Mouse (Mus musculus) limb, embryonic 14.5 days (tissue): ENCODE results near the gene Adpgk. TPM values are rescaled to one million over a fixed set of nuclear protein-coding genes. Genes with fewer than 3 reads are reported as not detected.

Source experiments
- ATAC-seq: fragments of 200-750 bp; cut with Nextera tagmentation; 2 replicates; pipeline ENCODE4 v1.8.0; 2017; ENCODE audit warnings: low read depth, moderate number of reproducible peaks, moderate TSS enrichment; ENCODE audit not compliant: low FRiP score
- DNase-seq: peaks from one replicate; pipeline ENCODE4 v3.0.0-alpha.2; 2015; ENCODE audit warnings: low spot score
- H3K27ac ChIP-seq: fragments of 300-500 bp; sonication (generic); replicated peaks from 2 replicates; pipeline ENCODE4 v1.5.1; 2014; ENCODE audit warnings: low read depth, mild to moderate bottlenecking, low read length, moderate library complexity, mixed read lengths
- H3K27me3 ChIP-seq: fragments of 300-500 bp; sonication (generic); 2 replicates; pipeline ENCODE4 v1.6.1; 2014; ENCODE audit warnings: low read length, mixed read lengths; ENCODE audit not compliant: control insufficient read depth, insufficient read depth
- H3K36me3 ChIP-seq: fragments of 300-500 bp; sonication (generic); 2 replicates; pipeline ENCODE4 v1.6.1; 2014; ENCODE audit warnings: mild to moderate bottlenecking, low read length, moderate library complexity, mixed read lengths; ENCODE audit not compliant: control insufficient read depth, insufficient read depth
- H3K4me1 ChIP-seq: fragments of 300-500 bp; sonication (generic); 2 replicates; pipeline ENCODE4 v1.6.1; 2014; ENCODE audit warnings: antibody characterized with exemption, low read length, mixed read lengths; ENCODE audit not compliant: control insufficient read depth, insufficient read depth
- H3K4me2 ChIP-seq: fragments of 300-500 bp; sonication (generic); replicated peaks from 2 replicates; pipeline ENCODE4 v1.6.1; 2014; ENCODE audit warnings: low read depth, mild to moderate bottlenecking, low read length, moderate library complexity; ENCODE audit not compliant: severe bottlenecking
- H3K4me3 ChIP-seq: fragments of 300-500 bp; sonication (generic); replicated peaks from 2 replicates; pipeline ENCODE4 v1.5.1; 2014; ENCODE audit warnings: low read length
- H3K9ac ChIP-seq: fragments of 300-500 bp; sonication (generic); 2 replicates; pipeline ENCODE4 v1.6.1; 2014; ENCODE audit warnings: mild to moderate bottlenecking, low read depth, low read length, moderate library complexity; ENCODE audit not compliant: severe bottlenecking
- H3K9me3 ChIP-seq: fragments of 300-500 bp; sonication (generic); 2 replicates; pipeline ENCODE4 v1.6.1; 2016; ENCODE audit warnings: low read length; ENCODE audit not compliant: control insufficient read depth
- POLR2A ChIP-seq: fragments of 200-500 bp; IDR thresholded peaks from 2 replicates; pipeline ENCODE4 v1.8.0; 2012; ENCODE audit warnings: inconsistent platforms, mild to moderate bottlenecking, moderate library complexity, borderline replicate concordance; ENCODE audit not compliant: insufficient read depth, insufficient read length; ENCODE audit errors: extremely low read depth
- WGBS: fragments of 180-500 bp; shearing (Covaris S2); extraction: QIAGEN DNeasy Blood & Tissue Kit; methylation state at CpG from one replicate; pipeline ENCODE4 v1.1.7; 2014; 5-methylcytosine and 5-hydroxymethylcytosine counted together
- polyA plus RNA-seq, 2 experiments: library from polyadenylated mRNA; depleted of rRNA in 1 of 2; stranded (reverse) in 1 of 2; unstranded in 1 of 2; fragments of >200 nt; fragmentation: Nextera tagmentation in 1 of 2; extraction: Ambion mirVana in 1 of 2; gene quantifications; 2 replicates each; pipeline versions ENCODE4 v1.2.1 to v1.2.3; 2012 to 2014

The Adpgk gene
- polyA plus RNA-seq, 2 experiments: 46.2 to 51.2 TPM

GRCm38 (mm10) chr9:59307890-59308289 is 16.5 kb downstream of the Adpgk start:
- H3K4me3 ChIP-seq: no peak overlapping the region
- peaks cover 59% of the 10 kb centered on the region for H3K36me3 ChIP-seq
- no peak for DNase-seq
- ATAC-seq: no peak
- H3K9me3 ChIP-seq: no peaks in the 10 kb centered on the region
- H3K9ac ChIP-seq: no peak overlapping the region
- no peaks in the 10 kb centered on the region for H3K4me1 ChIP-seq
- no peak overlapping the region for H3K27ac ChIP-seq
- H3K4me2 ChIP-seq: no peak overlapping the region
- WGBS: 49% methylated on average over 2 of the region's 2 CpGs
- no peak for TF ChIP-seq POLR2A
- H3K27me3 ChIP-seq: no peaks in the 10 kb centered on the region

GRCm38 (mm10) chr9:59310582-59311283 is 19.4 kb downstream of the Adpgk start:
- ATAC-seq (no peak), DNase-seq (peak; percentile 40)
- Histone ChIP-seq H3K27ac (no peak overlapping the region), H3K27me3 (no peaks in the 10 kb centered on the region), H3K4me1 (no peaks in the 10 kb centered on the region), H3K4me3 (no peak overlapping the region), H3K36me3 (peaks cover 66% of the 10 kb centered on the region), H3K9me3 (no peaks in the 10 kb centered on the region), H3K4me2 (no peak overlapping the region), H3K9ac (no peak overlapping the region)
- WGBS: 71% methylated on average over 8 of the region's 8 CpGs
- TF ChIP-seq POLR2A: no peak

GRCm38 (mm10) chr9:59311284-59311670 is 19.9 kb downstream of the Adpgk start:
- Histone ChIP-seq H3K9ac (no peak overlapping the region), H3K4me2 (no peak overlapping the region), H3K27ac (no peak overlapping the region), H3K4me1 (no peaks in the 10 kb centered on the region), H3K4me3 (no peak overlapping the region), H3K36me3 (peaks cover 65% of the 10 kb centered on the region), H3K9me3 (no peaks in the 10 kb centered on the region), H3K27me3 (no peaks in the 10 kb centered on the region)
- TF ChIP-seq POLR2A: no peak
- DNase-seq: peak; percentile 14
- 66% methylated on average over 3 of the region's 3 CpGs for WGBS
- no peak for ATAC-seq

- Histone ChIP-seq H3K36me3 (peaks cover 56% of the 10 kb centered on the region), H3K9me3 (no peaks in the 10 kb centered on the region), H3K27me3 (no peaks in the 10 kb centered on the region), H3K4me2 (no peak overlapping the region), H3K9ac (no peak overlapping the region), H3K4me1 (no peaks in the 10 kb centered on the region), H3K4me3 (no peak overlapping the region), H3K27ac (no peak overlapping the region)
- WGBS: 93% methylated on average over 3 of the region's 3 CpGs
- no peak for TF ChIP-seq POLR2A
- ATAC-seq (no peak), DNase-seq (no peak)
These were observed 24.8 kb downstream of the Adpgk start for GRCm38 (mm10) chr9:59316206-59316605.

GRCm38 (mm10) chr9:59324351-59324750 is 33.0 kb downstream of the Adpgk start:
- no peak overlapping the region for H3K4me2 ChIP-seq
- DNase-seq: no peak

More at GRCm38 (mm10) chr9:59324351-59324750, 33.0 kb downstream of the Adpgk start:
- ATAC-seq: no peak
- no peak for TF ChIP-seq POLR2A
- Histone ChIP-seq H3K9me3 (no peaks in the 10 kb centered on the region), H3K4me1 (no peaks in the 10 kb centered on the region), H3K27ac (no peak overlapping the region), H3K4me3 (no peak overlapping the region), H3K27me3 (no peaks in the 10 kb centered on the region), H3K9ac (no peak overlapping the region), H3K36me3 (peaks cover 56% of the 10 kb centered on the region)
